Mouse (Mus musculus) gastrocnemius, postnatal 4 days (tissue): ENCODE results near the gene Eif4h. TPM values are rescaled to one million over a fixed set of nuclear protein-coding genes. Genes with fewer than 3 reads are reported as not detected.

Experiments
- DNase-seq, 2 experiments: peaks; one replicate each; pipeline ENCODE4 v3.0.0; 2021 to 2022; ENCODE audit warnings: low spot score in 2 of 2, mixed read lengths in 2 of 2
- total RNA-seq, 2 experiments: library from RNA; stranded (reverse); gene quantifications; 2 replicates each; pipeline ENCODE4 v1.2.3; 2021

Gene Eif4h
- total RNA-seq, 2 experiments from 2014 or later: 208 to 209 TPM

DNA sequence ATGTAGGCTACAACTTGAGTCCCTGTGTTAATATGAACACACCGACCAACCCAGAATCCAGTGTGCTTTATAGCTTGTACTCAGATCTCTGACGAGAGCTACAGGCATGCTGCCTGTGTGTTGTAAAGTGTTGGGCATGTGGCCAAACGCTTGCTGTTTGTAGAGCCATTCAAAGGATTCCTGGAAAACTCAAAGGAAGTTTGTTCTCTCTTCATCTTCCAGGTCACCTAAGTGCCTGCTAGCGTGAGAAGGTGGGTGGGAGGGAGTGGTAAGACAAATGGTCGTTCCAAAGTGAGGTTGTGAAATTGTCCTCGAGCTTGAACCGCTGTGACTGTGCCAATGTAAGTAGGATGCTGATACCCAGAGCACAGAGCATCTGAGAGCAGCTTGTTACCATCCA is 12.7 kb upstream of the Eif4h start:
- DNase-seq: peak in 1 of 2 experiments; percentile 25

DNA sequence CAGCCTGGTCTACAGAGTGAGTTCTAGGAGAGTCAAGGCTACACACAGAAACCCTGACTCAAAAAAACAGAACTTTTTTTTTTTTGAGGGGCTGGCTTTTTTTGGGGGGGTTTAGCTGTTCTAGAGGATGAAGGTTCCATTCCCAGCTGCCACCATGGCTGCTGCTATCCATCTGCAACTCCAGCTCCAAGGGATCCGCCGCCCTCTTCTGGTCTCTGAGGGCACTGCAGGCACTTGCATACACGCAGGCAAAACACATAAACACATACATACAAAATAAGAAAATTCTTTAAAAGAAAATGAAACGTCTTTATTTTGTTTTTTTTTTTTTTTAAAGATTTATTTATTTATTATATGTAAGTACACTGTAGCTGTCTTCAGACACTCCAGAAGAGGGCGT is 11.6 kb upstream of the Eif4h start:
- DNase-seq: peak in 1 of 2 experiments; percentile 41

DNA sequence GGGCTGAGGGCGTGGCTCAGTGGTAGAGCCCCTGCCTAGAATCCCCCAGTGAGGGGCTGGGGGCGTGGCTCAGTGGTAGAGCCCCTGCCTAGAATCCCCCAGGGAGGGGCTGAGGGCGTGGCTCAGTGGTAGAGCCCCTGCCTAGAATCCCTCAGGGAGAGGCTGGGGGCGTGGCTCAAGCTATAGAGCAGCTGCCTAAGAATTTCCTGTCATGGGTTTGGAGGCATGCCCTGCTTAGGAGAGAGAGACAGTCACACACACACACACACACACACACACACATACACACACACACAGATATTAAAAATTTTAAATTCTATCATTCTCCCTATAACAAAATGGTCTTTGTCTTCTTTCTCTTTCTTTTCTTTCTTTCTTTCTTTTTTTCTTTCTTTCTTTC is 9.7 kb upstream of the Eif4h start:
- peak in 1 of 2 experiments; percentile 48 for DNase-seq

DNA sequence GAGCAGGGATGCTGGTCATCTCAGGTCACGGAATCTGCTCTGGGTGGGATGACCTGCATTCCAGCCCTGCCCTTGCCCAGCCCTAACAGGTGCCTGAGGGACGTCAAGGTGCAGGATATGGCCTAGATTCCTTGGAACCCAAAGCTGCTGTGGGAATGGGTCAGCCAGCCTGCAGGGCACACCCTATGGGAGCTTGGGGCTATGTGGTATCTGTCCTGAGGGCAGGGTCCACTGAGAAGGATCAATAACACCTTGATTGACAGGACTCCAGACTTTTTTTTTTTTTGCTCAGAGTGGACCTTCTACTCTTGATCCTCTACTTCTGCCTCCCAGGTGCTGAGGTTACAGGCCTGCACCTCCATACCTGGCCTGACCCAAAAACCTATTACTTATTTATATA is 8.1 kb upstream of the Eif4h start:
- DNase-seq: no peak

DNA sequence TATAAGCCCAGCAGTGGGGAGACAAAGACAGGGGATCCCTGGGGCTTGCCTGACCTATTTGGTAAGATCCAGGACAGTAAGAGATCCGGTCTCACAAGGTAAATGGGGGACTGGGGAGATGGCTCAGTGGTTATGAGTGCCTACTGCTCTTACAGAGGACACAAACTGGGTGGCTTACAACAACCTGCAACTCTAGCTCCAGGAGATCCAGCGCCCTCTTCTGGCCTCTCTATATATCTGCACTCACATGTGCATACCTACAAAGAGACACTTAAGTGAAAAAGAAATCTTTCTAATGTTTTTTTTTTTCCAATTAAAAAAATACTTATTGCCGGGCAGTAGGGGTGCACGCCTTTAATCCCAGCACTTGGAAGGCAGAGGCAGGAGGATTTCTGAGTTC is 7.2 kb upstream of the Eif4h start:
- no peak for DNase-seq

- no peak for DNase-seq
Measured at GRCm38 (mm10) chr5:134644643-134645118, 5.4 kb upstream of the Eif4h start.

DNA sequence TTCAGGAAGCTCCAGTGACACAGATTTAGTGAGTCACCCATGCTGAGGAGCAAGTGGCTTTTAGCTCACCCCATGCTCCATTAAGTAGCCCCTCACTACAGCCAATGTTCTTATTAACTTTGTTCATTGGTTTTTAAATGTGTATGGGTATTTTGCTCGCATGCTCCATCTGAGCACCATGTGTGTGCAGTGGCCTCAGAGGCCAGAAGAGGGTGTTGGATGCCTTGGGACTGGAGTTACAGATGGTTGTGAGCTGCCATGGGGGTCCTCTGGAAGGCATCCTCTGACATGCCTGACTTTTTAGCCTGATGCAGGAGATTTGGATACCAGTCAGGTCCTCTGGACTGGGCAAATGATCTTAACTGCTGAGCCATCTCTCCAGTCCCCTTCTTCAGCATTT is 4.8 kb upstream of the Eif4h start:
- no peak for DNase-seq

DNA sequence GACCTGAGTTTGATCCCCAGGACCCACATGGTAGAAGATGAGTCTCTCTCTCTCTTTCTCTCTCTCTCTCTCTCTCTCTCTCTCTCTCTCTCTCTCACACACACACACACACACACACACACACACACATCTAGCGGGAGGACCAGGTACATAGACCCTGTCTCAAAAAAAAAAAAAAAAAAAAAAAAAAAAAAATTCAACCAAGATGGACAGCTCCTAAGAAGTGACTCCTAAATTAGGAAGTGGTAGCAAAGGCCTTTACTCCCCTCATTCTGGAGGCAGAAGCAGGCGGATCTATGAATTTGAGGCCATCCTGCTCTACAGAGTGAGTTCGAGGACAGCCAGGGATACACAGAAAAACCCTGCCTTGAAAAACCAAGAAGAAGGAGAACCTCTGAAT is 1.1 kb upstream of the Eif4h start:
- no peak for DNase-seq

DNA sequence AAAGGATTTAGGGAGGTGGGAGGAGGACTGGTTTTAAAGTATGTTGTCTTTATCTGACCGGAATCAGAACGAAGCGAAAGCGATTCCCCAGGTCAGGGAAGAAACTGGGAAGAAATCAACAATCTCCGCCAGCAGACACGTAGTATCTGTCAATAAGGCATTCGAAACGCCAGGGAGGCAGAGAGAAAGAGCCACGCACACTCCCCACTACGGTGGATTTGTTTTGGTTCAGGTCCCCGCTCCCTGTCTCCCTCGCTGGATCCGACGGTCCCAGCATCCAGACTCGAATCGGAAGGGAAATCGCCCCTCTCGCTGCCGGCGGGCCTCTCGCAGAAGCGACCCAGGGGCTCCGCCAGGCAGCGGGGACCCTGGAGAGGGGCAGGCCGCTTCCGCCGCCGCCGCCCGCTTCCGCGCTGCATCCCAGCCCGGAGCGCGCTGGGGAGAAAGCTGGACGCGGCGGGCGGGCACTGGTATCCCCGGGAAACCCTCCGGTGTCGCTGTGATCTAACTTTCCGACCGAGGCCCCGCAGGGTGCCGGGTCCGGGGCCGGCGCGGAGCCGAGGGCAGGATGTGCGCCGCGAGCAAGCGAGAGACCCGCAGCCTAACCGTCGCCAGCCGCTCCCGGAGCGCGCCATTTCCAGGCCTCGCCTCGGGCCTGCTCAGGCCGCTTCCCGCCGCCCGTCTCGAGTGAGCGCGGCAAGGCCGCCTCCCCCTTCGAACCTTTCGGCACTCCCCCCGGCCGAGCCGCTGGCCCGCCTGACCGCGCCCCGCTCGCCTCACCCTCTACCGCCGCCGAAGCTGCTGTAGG is 625 bp downstream of the Eif4h start:
- DNase-seq: peak in 1 of 2 experiments; percentile 46

DNA sequence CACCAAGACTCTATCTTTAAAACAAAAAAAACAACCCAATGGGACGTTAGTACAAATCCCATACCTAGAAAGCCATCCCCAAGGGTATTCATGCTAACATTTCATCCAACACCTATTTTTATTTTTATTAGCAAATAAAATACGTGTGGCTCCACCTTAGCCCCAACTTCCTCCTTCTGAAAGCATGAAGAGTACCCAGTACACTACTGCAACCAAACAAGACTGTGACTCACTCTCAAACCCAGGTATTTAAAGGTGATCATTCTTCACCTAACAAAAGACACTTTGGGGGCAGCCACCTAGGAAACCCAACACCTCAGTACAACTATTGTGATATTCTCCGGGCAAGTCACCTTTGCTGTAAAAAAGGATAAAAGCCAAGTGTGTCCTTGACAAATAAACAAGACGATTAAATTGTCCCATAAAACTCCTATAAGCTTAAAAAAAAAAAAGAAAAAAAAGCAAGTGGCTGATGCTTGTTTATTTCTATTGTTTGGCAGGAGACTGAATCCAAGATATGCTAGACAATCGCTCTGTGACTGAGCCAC is 1.4 kb downstream of the Eif4h start:
- no peak for DNase-seq

DNA sequence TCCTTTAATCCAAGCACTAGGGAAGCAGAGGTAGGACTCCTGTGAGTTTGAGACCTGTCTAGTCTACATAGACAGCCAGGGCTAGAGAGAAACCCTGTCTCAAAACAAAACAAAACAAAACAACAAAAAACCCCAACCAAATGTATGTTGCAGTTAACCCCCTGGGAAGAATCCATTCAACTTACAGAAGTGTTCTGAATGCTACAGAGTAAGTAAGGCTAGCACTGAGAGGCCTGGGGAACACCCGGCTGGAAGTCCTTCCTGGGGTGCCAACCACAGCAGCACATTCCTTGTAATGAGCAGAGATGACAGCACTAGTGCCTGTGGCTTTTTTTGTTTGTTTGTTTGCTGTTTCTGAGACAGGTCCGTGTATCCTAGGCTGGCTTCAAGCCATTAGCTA is 6.4 kb downstream of the Eif4h start:
- no peak for DNase-seq

DNA sequence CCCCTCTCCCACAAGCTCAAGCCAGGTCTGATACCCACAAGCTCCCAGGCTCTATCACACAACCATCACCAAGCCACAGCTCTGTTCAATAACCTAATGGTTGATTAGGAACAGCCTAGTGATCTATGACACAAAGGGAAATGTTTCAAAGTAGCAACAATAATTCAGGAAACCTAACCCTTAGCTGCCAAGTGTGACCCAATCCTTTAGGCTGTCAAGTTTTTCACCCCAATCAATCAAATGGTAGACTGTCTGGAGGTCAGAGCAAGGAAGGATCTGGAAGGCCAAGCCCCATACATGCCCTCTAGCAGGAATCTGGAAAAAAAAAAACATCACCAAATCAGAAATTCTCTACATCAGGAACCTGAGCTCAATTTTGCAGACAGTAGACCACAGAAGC is 8.5 kb downstream of the Eif4h start:
- DNase-seq: no peak

GRCm38 (mm10) chr5:134629508-134629907 is 9.8 kb downstream of the Eif4h start:
- DNase-seq: no peak

DNA sequence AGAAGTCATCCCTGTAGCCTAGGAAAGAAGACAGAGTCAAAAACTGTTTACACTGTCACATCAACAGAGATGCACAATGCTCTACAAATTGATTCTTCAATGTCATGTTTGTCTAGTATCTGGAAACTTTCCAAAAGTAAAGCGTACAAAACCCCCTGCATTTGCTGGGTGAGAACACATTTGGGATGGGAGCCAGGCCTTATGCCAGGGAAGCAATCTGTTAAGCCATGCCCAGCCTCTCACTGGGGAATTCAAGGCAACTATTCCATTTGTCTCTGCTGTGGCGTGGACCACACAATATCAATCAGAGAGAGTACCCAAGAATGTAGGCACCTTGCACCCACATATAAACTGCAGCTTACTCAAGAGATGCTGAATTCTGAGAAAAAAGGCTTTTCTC is 17.2 kb downstream of the Eif4h start:
- no peak for DNase-seq

GRCm38 (mm10) chr5:134621099-134621640 is 18.1 kb downstream of the Eif4h start:
- no peak for DNase-seq

DNA sequence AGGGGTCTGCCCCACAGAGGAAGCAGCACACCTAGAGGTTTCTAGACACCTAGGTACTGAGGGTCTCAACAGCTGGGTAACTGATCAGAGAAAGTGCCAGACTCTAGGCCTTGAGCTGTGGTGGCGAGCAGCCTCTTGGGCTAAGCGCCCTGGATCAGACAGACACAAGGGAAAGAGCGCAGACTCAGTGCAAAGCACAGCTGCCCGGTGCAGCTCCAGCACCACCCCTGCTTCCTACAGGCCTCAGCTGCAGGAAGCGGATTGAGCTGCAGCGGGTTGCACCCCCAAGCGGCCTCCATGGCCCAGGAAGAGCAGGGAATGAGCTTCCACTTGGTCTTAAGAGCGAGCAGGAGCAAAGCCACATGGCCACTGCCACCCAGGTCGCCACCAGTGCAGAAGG is 18.8 kb downstream of the Eif4h start:
- DNase-seq: no peak

GRCm38 (mm10) chr5:134617071-134617470 is 22.2 kb downstream of the Eif4h start:
- peak in 1 of 2 experiments; percentile 53 for DNase-seq

DNA sequence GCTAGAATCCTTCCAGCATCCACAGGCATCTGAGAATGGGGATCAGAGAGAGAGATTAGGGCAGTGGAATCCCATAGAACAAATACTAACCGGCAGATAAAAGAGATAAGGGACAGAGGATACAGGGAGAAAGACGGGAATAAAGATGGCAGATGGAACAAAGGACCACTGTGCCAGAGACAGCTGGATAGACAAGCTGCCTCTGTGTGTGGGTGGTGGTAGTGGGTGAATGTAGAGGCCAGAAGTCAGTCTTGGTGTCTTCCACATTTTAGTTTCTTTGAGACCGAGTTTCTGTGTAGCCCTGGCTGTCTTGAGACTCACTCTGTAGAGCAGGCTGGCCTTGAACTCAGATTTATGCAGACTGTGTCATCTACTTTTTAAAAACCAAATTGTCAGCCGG is 23.5 kb downstream of the Eif4h start:
- no peak for DNase-seq

DNA sequence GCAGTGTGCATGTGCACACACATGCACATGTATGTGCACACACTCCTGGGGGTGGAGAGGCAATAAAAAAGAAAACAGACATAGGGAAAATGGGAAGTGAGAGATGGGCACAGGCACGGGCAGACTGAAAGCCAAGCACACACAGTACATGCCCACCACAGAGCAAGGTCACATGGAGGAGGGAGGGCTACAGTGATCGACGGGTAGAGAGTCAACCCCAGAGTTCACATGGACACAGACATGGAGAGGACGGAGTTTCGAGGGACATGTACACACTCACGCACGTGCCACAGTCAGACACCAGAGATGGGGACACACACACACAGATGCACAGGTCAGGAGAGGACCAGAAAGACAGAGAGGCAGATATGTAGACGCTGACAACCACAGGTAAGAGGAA is 23.9 kb downstream of the Eif4h start:
- DNase-seq: no peak

- no peak for DNase-seq
Measured at GRCm38 (mm10) chr5:134614802-134615201, 24.5 kb downstream of the Eif4h start, which contains the start of gene Lat2. Lat2 (minus strand) TSS chr5:134615025.

DNA sequence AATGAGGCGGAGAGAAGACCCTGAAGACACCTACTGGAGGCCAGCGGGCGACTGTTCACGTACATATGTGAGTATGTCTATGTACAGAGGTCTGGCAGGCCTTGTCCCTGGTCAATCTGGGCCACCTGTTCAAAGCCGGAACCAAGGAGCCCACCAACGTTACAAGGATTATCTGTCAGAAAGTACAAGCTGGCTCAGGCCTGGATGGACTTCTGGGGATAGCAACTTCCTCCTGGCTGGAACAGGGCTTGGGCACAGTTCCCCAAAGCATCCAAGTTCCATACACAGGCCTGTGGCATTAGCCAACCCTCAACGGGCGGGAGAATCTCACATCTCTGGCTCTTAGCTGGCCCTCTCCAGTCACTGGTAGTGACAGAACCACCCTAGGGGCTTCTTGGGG is 25.0 kb downstream of the Eif4h start:
- no peak for DNase-seq

- no peak for DNase-seq
Measured at GRCm38 (mm10) chr5:134613727-134614126, 25.6 kb downstream of the Eif4h start.
